Mouse (Mus musculus) heart, postnatal 0 days (tissue): ENCODE measurements at regions not wholly inside any gene's neighbourhood (a gene's known extent, or its start where the extent isn't known, plus 50 kb on each side); places are given as distances from the start of the nearest gene placed in this dataset.

ENCODE experiments used
- ATAC-seq: fragments of 200-750 bp; cut with Nextera tagmentation; 2 replicates; pipeline ENCODE4 v1.8.0; 2017; ENCODE audit warnings: low read depth, moderate number of reproducible peaks, moderate library complexity; ENCODE audit not compliant: insufficient read depth
- DNase-seq: peaks from one replicate; pipeline ENCODE4 v3.0.0-alpha.2; 2016; ENCODE audit warnings: low spot score
- H3K27ac ChIP-seq: fragments of 300-500 bp; sonication (generic); 2 replicates; pipeline ENCODE4 v1.5.1; 2014; ENCODE audit warnings: low read depth, mild to moderate bottlenecking
- H3K27me3 ChIP-seq: fragments of 300-500 bp; sonication (generic); 2 replicates; pipeline ENCODE4 v1.6.1; 2014; ENCODE audit warnings: low read length, mixed read lengths; ENCODE audit not compliant: control insufficient read depth, insufficient read depth
- H3K36me3 ChIP-seq: fragments of 300-500 bp; sonication (generic); replicated peaks from 2 replicates; pipeline ENCODE4 v1.6.1; 2014; ENCODE audit warnings: low read length, mixed read lengths; ENCODE audit not compliant: control insufficient read depth, insufficient read depth
- H3K4me1 ChIP-seq: fragments of 300-500 bp; sonication (generic); 2 replicates; pipeline ENCODE4 v1.6.1; 2014; ENCODE audit warnings: antibody characterized with exemption; ENCODE audit not compliant: control insufficient read depth, insufficient read depth
- H3K4me2 ChIP-seq: fragments of 300-500 bp; sonication (generic); 2 replicates; pipeline ENCODE4 v1.6.1; 2014; ENCODE audit warnings: low read depth, mild to moderate bottlenecking, low read length, moderate library complexity
- H3K4me3 ChIP-seq: fragments of 300-500 bp; sonication (generic); 2 replicates; pipeline ENCODE4 v1.5.1; 2014; ENCODE audit warnings: low read depth, low read length
- H3K9ac ChIP-seq: fragments of 300-500 bp; sonication (generic); replicated peaks from 2 replicates; pipeline ENCODE4 v1.6.1; 2014; ENCODE audit warnings: low read depth, low read length, mixed read lengths
- H3K9me3 ChIP-seq: fragments of 300-500 bp; sonication (generic); replicated peaks from 2 replicates; pipeline ENCODE4 v1.6.1; 2016; ENCODE audit warnings: low read length; ENCODE audit not compliant: control insufficient read depth
- CTCF ChIP-seq: IDR thresholded peaks from 2 replicates; pipeline ENCODE4 v1.5.1; 2016; ENCODE audit warnings: antibody characterized with exemption, control low read depth, low read depth
- EP300 ChIP-seq: IDR thresholded peaks from 2 replicates; pipeline ENCODE4 v1.6.1; 2016; ENCODE audit warnings: antibody characterized with exemption, low read depth
- WGBS: fragments of 180-500 bp; shearing (Covaris S2); extraction: QIAGEN DNeasy Blood & Tissue Kit; methylation state at CpG from one replicate; pipeline ENCODE4 v1.1.7; 2014; 5-methylcytosine and 5-hydroxymethylcytosine counted together

- H3K27ac ChIP-seq, result no peak overlapping the region
- TF ChIP-seq CTCF, result no peak
- TF ChIP-seq EP300, result no peak
- H3K9ac ChIP-seq, result no peak overlapping the region
- no peaks in the 10 kb centered on the region for H3K36me3 ChIP-seq
- no peaks in the 10 kb centered on the region for H3K27me3 ChIP-seq
- H3K4me3 ChIP-seq, result no peak overlapping the region
- no peaks in the 10 kb centered on the region for H3K9me3 ChIP-seq
- ATAC-seq, result no peak
- no peak for DNase-seq
- no peak overlapping the region for H3K4me2 ChIP-seq
- H3K4me1 ChIP-seq, result 0 out of 2 replicates have a peak, but pooled peaks cover 4% of the 10 kb centered on the region
- WGBS, result 72% methylated on average over 8 of the region's 8 CpGs
These were observed 68.0 kb upstream of the Shisa3 start for GRCm38 (mm10) chr5:67539591-67540238.

- TF ChIP-seq CTCF, result no peak
- no peak for TF ChIP-seq EP300
- Histone ChIP-seq H3K9ac (no peak overlapping the region), H3K9me3 (no peaks in the 10 kb centered on the region), H3K27me3 (no peaks in the 10 kb centered on the region), H3K36me3 (no peaks in the 10 kb centered on the region), H3K4me1 (0 out of 2 replicates have a peak, but pooled peaks cover 4% of the 10 kb centered on the region), H3K4me3 (no peak overlapping the region), H3K4me2 (no peak overlapping the region), H3K27ac (no peak overlapping the region)
- no peak for DNase-seq
- 40% methylated on average over 3 of the region's 3 CpGs for WGBS
- no peak; the same call in 1 of the 2 replicates for ATAC-seq
These were observed 65.8 kb upstream of the Shisa3 start for GRCm38 (mm10) chr5:67541867-67542266.

- H3K36me3 ChIP-seq, result no peaks in the 10 kb centered on the region
- no peak overlapping the region for H3K9ac ChIP-seq
- 76% methylated on average over 9 of the region's 9 CpGs for WGBS
These were observed 63.6 kb upstream of the Shisa3 start for GRCm38 (mm10) chr5:67544028-67544589.

GRCm38 (mm10) chr5:67550257-67550656, 57.4 kb upstream of the Shisa3 start:
- TF ChIP-seq EP300, result no peak
- WGBS, result 81% methylated on average over 6 of the region's 6 CpGs
- no peak for DNase-seq

More at GRCm38 (mm10) chr5:67544028-67544589, 63.6 kb upstream of the Shisa3 start:
- TF ChIP-seq EP300 (no peak), CTCF (no peak)
- H3K27me3 ChIP-seq, result no peaks in the 10 kb centered on the region
- ATAC-seq, result no peak
- no peak for DNase-seq
- no peak overlapping the region for H3K27ac ChIP-seq
- H3K4me3 ChIP-seq, result no peak overlapping the region
- no peaks in the 10 kb centered on the region for H3K4me1 ChIP-seq
- no peak overlapping the region for H3K4me2 ChIP-seq
- H3K9me3 ChIP-seq, result no peaks in the 10 kb centered on the region

GRCm38 (mm10) chr5:67551668-67552390, 55.9 kb upstream of the Shisa3 start:
- TF ChIP-seq CTCF, result no peak
- no peak overlapping the region for H3K4me3 ChIP-seq
- H3K4me1 ChIP-seq, result no peaks in the 10 kb centered on the region
- no peak overlapping the region for H3K9ac ChIP-seq
- H3K27me3 ChIP-seq, result no peaks in the 10 kb centered on the region
- DNase-seq, result no peak
- no peaks in the 10 kb centered on the region for H3K9me3 ChIP-seq
- ATAC-seq, result no peak
- H3K27ac ChIP-seq, result no peak overlapping the region
- 75% methylated on average over 6 of the region's 6 CpGs for WGBS
- no peak overlapping the region for H3K4me2 ChIP-seq
- no peaks in the 10 kb centered on the region for H3K36me3 ChIP-seq

More at GRCm38 (mm10) chr5:67550257-67550656, 57.4 kb upstream of the Shisa3 start:
- ATAC-seq, result no peak
- Histone ChIP-seq H3K4me2 (no peak overlapping the region), H3K27me3 (no peaks in the 10 kb centered on the region), H3K9ac (no peak overlapping the region), H3K4me3 (no peak overlapping the region), H3K27ac (no peak overlapping the region), H3K9me3 (no peaks in the 10 kb centered on the region), H3K36me3 (no peaks in the 10 kb centered on the region), H3K4me1 (no peaks in the 10 kb centered on the region)
